Mouse (Mus musculus): Measurements from ENCODE around the gene Adcy2. TPM values are rescaled to one million over a fixed set of nuclear protein-coding genes. Genes with fewer than 3 reads are reported as not detected.

Adcy2 gene
- polyA plus RNA-seq, 1 experiment: not detected

DNA sequence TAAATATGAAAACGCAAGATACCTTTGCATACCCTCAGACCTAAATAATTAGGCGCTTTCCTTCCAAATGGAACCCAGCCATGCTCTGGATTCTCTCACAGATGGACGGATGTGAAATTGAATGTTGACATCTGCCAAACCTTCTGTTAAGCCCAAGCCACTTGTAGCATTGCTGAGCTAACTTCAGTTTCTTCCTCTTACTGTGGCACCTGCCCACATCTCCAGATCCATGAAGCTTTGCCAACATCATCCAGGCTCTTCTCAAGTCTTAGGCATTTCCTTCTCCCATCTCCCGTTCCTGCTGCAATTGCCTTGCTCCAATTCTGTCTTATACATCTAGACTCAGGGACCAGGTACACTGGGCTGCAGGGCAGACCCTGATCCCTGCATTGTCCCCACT is 6.8 kb upstream of the Adcy2 start:
- H3K36me3 ChIP-seq (replicated peaks; ENCODE audit: low read length): no peaks in the 10 kb centered on the region
- H3K9me3 ChIP-seq: no peaks in the 10 kb centered on the region
- TF ChIP-seq FLI1 (IDR thresholded peaks at IDR 0.05; ENCODE audit: low read length): no peak
- no peak for TF ChIP-seq GATA1 (IDR thresholded peaks at IDR 0.05; ENCODE audit: borderline replicate concordance, low read length)
- no peaks in the 10 kb centered on the region for H3K27me3 ChIP-seq (replicated peaks)
- no peak overlapping the region for H3K4me3 ChIP-seq (replicated peaks)
- no peaks in the 10 kb centered on the region for H3K4me1 ChIP-seq

- Histone ChIP-seq H3K27me3 (replicated peaks) (peaks cover 14% of the 10 kb centered on the region), H3K4me3 (replicated peaks) (no peak overlapping the region), H3K36me3 (replicated peaks; ENCODE audit: low read length) (no peaks in the 10 kb centered on the region), H3K9me3 (no peaks in the 10 kb centered on the region), H3K4me1 (no peaks in the 10 kb centered on the region)
- TF ChIP-seq GATA1 (IDR thresholded peaks at IDR 0.05; ENCODE audit: borderline replicate concordance, low read length) (no peak), FLI1 (IDR thresholded peaks at IDR 0.05; ENCODE audit: low read length) (no peak)
These were observed 5.1 kb upstream of the Adcy2 start for GRCm38 (mm10) chr13:69004406-69004805.

- Histone ChIP-seq H3K36me3 (replicated peaks; ENCODE audit: low read length) (no peaks in the 10 kb centered on the region), H3K4me3 (replicated peaks) (no peak overlapping the region), H3K27me3 (replicated peaks) (peaks cover 32% of the 10 kb centered on the region), H3K9me3 (no peaks in the 10 kb centered on the region), H3K4me1 (no peaks in the 10 kb centered on the region)
- no peak for TF ChIP-seq GATA1 (IDR thresholded peaks at IDR 0.05; ENCODE audit: borderline replicate concordance, low read length)
- TF ChIP-seq FLI1 (IDR thresholded peaks at IDR 0.05; ENCODE audit: low read length): no peak
These were observed 3.3 kb upstream of the Adcy2 start for GRCm38 (mm10) chr13:69002631-69003030.

- no peak overlapping the region for H3K4me3 ChIP-seq (replicated peaks)
- TF ChIP-seq GATA1 (IDR thresholded peaks at IDR 0.05; ENCODE audit: borderline replicate concordance, low read length) (no peak), FLI1 (IDR thresholded peaks at IDR 0.05; ENCODE audit: low read length) (no peak)
- H3K36me3 ChIP-seq (replicated peaks; ENCODE audit: low read length): no peaks in the 10 kb centered on the region
- H3K9me3 ChIP-seq: no peaks in the 10 kb centered on the region
- no peaks in the 10 kb centered on the region for H3K4me1 ChIP-seq
- peaks cover 36% of the 10 kb centered on the region for H3K27me3 ChIP-seq (replicated peaks)
These were observed 2.8 kb upstream of the Adcy2 start for GRCm38 (mm10) chr13:69002173-69002572.

DNA sequence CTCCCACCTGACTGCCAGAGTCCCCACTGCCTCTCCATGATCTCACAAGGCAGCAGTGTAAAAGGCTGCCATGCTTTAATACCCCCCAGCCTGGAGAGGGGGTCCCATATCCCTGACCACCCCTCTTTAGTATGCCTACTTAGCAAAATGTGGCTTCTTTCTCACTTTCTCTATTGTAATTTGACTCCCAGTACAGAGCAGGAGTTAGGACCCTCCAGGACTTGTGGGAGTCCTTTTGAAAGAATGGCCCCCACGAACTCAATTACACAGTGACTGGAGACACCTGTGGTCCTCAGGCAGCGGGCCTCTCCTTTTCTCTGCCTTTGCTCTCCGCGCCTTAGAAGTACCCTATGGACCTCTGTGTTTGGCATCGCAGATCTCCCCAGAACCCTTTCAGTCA is 485 bp upstream of the Adcy2 start:
- H3K36me3 ChIP-seq (replicated peaks; ENCODE audit: low read length): no peaks in the 10 kb centered on the region
- no peak for TF ChIP-seq FLI1 (IDR thresholded peaks at IDR 0.05; ENCODE audit: low read length)
- TF ChIP-seq GATA1 (IDR thresholded peaks at IDR 0.05; ENCODE audit: borderline replicate concordance, low read length): no peak
- H3K27me3 ChIP-seq (replicated peaks): peaks cover 41% of the 10 kb centered on the region
- H3K4me1 ChIP-seq: no peaks in the 10 kb centered on the region
- no peak overlapping the region for H3K4me3 ChIP-seq (replicated peaks)
- H3K9me3 ChIP-seq: no peaks in the 10 kb centered on the region

- Histone ChIP-seq H3K36me3 (replicated peaks; ENCODE audit: low read length) (no peaks in the 10 kb centered on the region), H3K4me3 (replicated peaks) (no peak overlapping the region), H3K9me3 (peaks cover 5% of the 10 kb centered on the region; the same call in 1 of the 2 replicates), H3K4me1 (no peaks in the 10 kb centered on the region), H3K27me3 (replicated peaks) (peaks cover 41% of the 10 kb centered on the region)
- TF ChIP-seq FLI1 (IDR thresholded peaks at IDR 0.05; ENCODE audit: low read length) (no peak), GATA1 (IDR thresholded peaks at IDR 0.05; ENCODE audit: borderline replicate concordance, low read length) (no peak)
These were observed 803 bp downstream of the Adcy2 start for GRCm38 (mm10) chr13:68998558-68998917.

DNA sequence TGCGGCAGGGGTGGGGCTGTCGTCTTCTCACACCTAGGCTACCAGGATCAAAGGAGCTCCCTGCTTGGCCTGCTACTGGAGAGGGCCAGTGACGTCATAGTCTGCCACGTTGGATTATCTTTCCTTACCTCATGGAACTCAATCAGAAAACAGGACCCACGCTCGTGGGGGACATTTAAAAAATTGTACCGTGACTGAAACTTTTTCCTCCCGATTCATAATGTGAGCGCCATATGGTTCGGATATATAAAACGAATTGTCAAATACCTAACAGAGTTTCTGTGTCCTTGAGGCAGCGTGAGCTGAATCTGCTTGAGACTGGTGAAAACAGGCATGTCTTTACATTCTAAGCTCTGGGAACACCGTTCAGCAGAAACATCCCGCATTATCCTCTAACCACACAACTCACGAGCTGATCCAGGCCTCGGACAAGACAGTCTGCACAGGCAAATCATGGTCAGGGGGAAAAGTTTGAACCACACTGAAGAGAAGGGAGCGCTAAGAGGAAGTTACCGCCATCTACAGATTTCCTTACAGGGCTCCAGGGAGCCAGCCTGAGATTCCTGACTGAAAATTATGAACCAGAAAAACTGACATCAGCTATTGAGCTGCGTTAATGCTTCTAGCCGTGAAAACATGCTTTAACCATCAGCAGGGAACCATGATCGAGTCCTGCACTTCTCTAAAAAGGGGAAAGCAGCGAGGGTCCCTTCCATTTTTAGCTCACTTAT is 1.4 kb downstream of the Adcy2 start:
- no peak overlapping the region for H3K4me3 ChIP-seq (replicated peaks)
- no peaks in the 10 kb centered on the region for H3K4me1 ChIP-seq
- no peaks in the 10 kb centered on the region for H3K36me3 ChIP-seq (replicated peaks; ENCODE audit: low read length)
- peaks cover 41% of the 10 kb centered on the region for H3K27me3 ChIP-seq (replicated peaks)
- H3K9me3 ChIP-seq: peaks cover 5% of the 10 kb centered on the region; the same call in 1 of the 2 replicates
- TF ChIP-seq FLI1 (IDR thresholded peaks at IDR 0.05; ENCODE audit: low read length) (no peak), GATA1 (IDR thresholded peaks at IDR 0.05; ENCODE audit: borderline replicate concordance, low read length) (no peak)

DNA sequence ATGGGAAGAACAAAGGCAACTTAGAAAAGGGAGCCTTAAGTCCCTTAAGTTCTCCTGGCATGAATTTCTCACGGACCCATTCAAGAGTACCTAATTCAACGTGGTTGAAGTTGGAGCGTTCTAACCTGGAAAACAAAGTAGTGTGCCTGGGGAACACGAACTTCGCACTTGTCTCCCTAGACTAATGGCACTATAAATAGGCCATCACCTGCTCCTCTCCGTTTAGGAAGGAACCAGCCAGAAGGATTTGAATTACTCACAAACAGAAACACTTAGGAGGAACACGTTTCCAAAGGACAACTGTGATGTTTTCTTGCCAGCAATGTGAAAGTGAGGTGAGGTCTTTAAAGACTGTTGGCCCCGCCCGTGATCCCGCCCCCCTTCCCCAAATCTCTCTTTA is 2.0 kb downstream of the Adcy2 start:
- no peaks in the 10 kb centered on the region for H3K36me3 ChIP-seq (replicated peaks; ENCODE audit: low read length)
- H3K4me1 ChIP-seq: no peaks in the 10 kb centered on the region
- peaks cover 41% of the 10 kb centered on the region for H3K27me3 ChIP-seq (replicated peaks)
- TF ChIP-seq FLI1 (IDR thresholded peaks at IDR 0.05; ENCODE audit: low read length): no peak
- TF ChIP-seq GATA1 (IDR thresholded peaks at IDR 0.05; ENCODE audit: borderline replicate concordance, low read length): no peak
- peaks cover 5% of the 10 kb centered on the region; the same call in 1 of the 2 replicates for H3K9me3 ChIP-seq
- H3K4me3 ChIP-seq (replicated peaks): no peak overlapping the region

- H3K4me3 ChIP-seq (replicated peaks): no peak overlapping the region
- peaks cover 41% of the 10 kb centered on the region for H3K27me3 ChIP-seq (replicated peaks)
- H3K4me1 ChIP-seq: no peaks in the 10 kb centered on the region
- TF ChIP-seq GATA1 (IDR thresholded peaks at IDR 0.05; ENCODE audit: borderline replicate concordance, low read length): no peak
- no peak for TF ChIP-seq FLI1 (IDR thresholded peaks at IDR 0.05; ENCODE audit: low read length)
- peaks cover 5% of the 10 kb centered on the region; the same call in 1 of the 2 replicates for H3K9me3 ChIP-seq
- no peaks in the 10 kb centered on the region for H3K36me3 ChIP-seq (replicated peaks; ENCODE audit: low read length)
These were observed 2.7 kb downstream of the Adcy2 start for GRCm38 (mm10) chr13:68996661-68997060.

GRCm38 (mm10) chr13:68985789-68986188 is 13.6 kb downstream of the Adcy2 start:
- peaks cover 16% of the 10 kb centered on the region for H3K9me3 ChIP-seq
- TF ChIP-seq FLI1 (IDR thresholded peaks at IDR 0.05; ENCODE audit: low read length) (no peak), GATA1 (IDR thresholded peaks at IDR 0.05; ENCODE audit: borderline replicate concordance, low read length) (no peak)

More at GRCm38 (mm10) chr13:68985789-68986188, 13.6 kb downstream of the Adcy2 start:
- H3K4me3 ChIP-seq (replicated peaks): no peak overlapping the region
- H3K36me3 ChIP-seq (replicated peaks; ENCODE audit: low read length): no peaks in the 10 kb centered on the region
- no peaks in the 10 kb centered on the region for H3K27me3 ChIP-seq (replicated peaks)
- no peaks in the 10 kb centered on the region for H3K4me1 ChIP-seq

Data from megakaryocyte, embryonic 14.5 days (primary cell).